Mouse (Mus musculus) forelimb bud, embryonic 11.5 days (tissue): ENCODE measurements at regions not wholly inside any gene's neighbourhood (a gene's known extent, or its start where the extent isn't known, plus 50 kb on each side); places are given as distances from the start of the nearest gene placed in this dataset.
"Not testable (repeated sequence)": the region's sequence is repeated elsewhere in the genome, so short reads cannot be mapped to it uniquely, and the experiment has no call there.

Experiments used
- DNase-seq: peaks from one replicate; pipeline ENCODE4 v3.0.0-alpha.2; 2012; ENCODE audit warnings: low read depth, low spot score

DNA sequence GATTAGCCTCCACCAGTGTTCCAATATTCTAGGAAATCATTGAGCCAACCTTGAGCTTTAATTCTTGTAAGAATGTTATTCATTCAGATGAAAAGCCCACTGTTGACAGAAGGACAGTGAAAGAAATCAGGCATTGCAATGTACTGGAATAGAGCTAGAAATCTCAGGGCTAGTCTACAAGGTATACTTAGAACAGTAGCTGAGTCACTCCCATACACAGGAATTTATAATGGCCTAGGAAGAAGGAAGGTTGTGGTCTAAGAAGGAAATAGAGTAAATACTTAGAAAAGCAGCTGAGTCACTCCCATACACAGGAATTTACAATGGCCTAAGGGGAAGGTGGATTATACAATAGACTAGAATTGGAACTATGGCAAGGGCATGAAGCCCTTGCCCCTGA lies 174.6 kb downstream of the Fam181b start:
- DNase-seq = not testable (repeated sequence)

DNA sequence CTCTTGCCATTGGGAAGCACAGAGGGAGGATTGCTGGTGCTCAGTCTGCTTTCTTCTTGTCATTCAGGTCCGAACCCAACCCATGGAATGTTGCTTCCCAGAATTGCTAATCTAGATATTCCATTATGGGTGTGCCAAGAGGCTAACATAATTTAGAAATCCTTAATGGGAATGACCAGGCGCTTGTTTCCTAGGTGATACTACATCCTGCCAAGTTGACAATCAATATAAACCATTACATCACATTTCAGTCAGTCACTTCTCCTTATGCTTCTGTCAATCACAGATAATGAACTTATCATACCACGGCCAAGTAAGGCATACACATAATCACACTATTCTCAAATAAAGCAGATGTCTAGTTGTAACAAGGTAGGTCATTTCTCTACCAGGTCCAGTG lies 206.1 kb downstream of the Fam181b start:
- DNase-seq = no peak

DNA sequence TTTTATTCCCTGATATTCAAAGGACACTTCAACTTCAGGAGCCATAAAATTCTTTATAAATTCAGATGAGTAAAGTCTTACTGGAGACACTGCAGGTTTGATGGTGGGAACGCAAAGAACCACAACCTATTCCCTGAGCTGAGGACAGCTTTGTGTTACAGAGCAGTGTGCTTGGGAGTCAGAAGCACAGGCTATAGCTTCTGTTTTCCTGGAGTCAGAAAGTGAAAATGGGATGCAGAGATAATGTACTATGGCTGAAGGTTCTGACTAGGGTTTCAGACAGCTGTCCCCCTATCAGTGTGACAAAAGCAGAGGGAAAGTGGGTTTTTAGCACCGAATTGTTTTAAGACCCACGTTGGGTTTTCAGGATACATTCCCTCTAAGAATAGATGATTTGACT lies 211.8 kb downstream of the Fam181b start:
- DNase-seq = no peak

DNA sequence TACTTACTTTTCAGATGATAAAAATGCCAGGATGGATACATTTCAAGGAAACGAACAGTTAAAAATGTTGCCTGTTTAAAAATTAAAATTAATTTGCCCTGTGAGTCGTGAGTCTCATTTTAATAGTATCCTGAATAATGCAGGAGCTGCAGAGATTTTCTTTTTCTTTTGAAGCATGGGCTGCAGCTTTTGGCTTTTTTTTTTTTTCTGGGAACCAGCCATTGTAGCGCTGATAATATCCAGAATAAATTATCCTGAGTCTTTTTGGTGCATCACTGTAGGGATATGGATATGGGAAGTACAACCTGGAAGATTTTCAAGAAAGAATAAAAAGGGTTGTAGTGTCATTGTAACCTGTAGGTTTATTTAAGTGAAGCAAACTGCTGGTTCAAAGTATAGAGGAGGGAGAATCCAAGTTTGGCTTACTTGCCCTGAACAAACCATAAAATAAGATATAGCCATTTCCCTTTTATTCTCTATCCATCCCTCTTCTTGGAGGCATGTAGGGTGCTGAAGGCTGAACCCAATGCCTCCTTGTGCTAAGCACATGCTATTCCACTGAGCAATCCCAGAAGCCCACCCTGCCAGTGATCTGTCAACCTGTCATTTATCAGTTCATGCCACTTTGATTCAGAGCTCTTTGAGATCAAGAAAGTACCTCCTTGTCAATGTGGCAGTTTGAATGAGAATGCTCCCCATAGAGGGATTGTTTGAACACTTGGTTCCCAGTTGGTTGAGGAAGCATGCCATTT lies 212.5 kb downstream of the Fam181b start:
- no peak for DNase-seq

DNA sequence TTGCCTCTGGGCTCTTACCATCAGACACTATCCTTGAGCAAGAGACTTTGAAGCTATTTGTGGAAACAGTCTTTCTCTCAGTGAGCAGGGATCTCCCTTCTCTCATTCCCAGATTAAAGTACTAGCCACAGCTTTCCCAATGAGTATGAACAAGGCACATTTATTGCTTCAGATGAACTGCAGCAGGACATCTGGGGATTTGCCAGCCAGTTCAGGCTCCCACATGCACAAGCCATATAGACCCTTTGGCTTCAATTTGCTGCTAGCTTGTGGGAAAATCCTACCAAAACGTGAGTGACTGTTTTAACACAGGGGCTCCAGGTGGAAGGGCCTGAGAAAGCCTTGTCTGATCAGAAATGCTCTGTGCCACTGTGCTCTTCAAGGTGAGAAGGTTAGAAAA lies 233.1 kb downstream of the Fam181b start:
- no peak for DNase-seq

DNA sequence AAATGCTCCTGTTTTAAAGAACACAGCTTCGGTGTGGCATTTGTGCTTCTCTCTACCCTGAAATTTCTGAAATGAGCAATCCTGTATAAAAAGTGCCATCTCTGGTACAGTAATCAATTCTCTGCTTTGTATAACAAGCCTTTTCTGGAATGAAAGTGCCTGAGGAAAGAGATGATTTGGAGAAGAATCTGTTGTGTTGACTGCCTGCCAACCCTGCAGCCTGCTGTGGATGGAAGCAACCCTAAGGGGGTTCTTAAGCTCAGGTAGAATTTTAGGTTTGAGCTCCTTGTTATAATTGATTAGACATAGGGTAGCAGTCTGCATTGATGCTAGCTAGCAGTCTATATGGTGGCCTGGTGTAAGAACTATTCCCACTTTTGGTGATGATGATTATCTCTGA lies 251.7 kb downstream of the Fam181b start:
- no peak for DNase-seq

DNA sequence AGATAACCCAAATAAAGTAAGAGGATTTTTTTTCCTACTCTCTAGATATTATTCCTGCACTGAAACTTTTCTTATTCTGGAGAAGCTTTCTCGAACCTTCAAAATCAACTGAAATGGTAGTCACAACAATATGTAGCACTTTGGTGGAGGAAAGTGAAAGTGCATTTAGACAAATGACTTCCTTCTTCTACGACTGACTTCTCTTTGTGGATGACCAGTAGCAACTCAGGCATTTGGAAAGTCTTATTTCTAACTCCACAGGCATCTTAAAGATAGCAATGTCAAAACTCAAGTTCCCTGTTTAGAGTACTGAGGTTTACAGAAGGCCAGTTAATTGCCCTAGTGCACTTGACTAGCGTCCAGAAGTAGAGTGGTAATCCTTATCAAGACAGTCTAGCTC lies 252.5 kb downstream of the Fam181b start:
- no peak for DNase-seq

DNA sequence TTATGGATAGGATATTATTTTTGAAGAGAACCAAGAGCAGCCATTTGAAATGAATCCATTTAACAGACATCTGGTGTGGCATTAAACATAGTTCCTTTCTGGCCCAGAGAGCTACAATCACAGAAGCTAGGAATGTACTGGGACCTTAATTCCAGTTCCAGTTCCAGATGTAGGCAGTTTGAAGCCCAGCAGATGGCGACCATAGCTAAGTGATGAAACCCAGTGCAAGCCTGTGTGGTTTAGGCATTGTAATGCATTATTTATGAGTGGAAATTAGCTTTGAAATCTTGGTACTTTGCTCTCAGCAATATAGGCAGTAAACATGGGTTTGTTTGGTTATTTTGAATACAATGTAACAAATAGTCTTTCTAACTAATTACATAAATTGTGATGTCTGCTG lies 256.8 kb downstream of the Fam181b start:
- peak; percentile 37 for DNase-seq
